In genomic region chr5:31219474-31219873, GRCm38 (mm10) we compare ENCODE assay signal across 9 mouse cellular contexts. TPM values are rescaled to one million over a fixed set of nuclear protein-coding genes. Genes with fewer than 3 reads are reported as not detected.
A peak's percentile ranks its signal among the peaks of the same experiment; 100 is the strongest.
DNase-seq lines count a peak whose midpoint lies in the region; ATAC-seq and TF ChIP-seq lines count a peak whose summit lies in the region.
"Had no signal": no experiment of that assay in that cellular context is flagged by ENCODE, and none has a peak within 500 bp of the region (broad histone marks: within the 10 kb centered on the region; RNA-seq: fewer than 3 reads in every experiment).

No protein-coding gene starts in this region.

- no peak for TF ChIP-seq CTCF in kidney, adult 2 months (conservative IDR thresholded peaks at IDR 0.05; ENCODE audit: insufficient read depth, insufficient read length, low read depth, low read length)

- no peaks in the 10 kb centered on the region for H3K4me1 ChIP-seq in kidney, adult 2 months (ENCODE audit: control insufficient read depth, insufficient read depth, low read length)
- peaks cover 9% of the 10 kb centered on the region for H3K4me1 ChIP-seq in hindbrain, embryonic 12.5 days
- H3K4me1 ChIP-seq in midbrain, embryonic 12.5 days, result peaks cover 16% of the 10 kb centered on the region

- WGBS in kidney, adult 2 months, result under 1% methylated on average over 11 of the region's 11 CpGs
- 2% methylated on average over 11 of the region's 11 CpGs for WGBS in hindbrain, embryonic 12.5 days
- 2% methylated on average over 11 of the region's 11 CpGs for WGBS in midbrain, embryonic 12.5 days

- no peaks in the 10 kb centered on the region for H3K36me3 ChIP-seq in kidney, adult 2 months (ENCODE audit: control insufficient read depth, insufficient read depth, low read length)
- H3K36me3 ChIP-seq in hindbrain, embryonic 12.5 days, result no peaks in the 10 kb centered on the region
- no peaks in the 10 kb centered on the region for H3K36me3 ChIP-seq in midbrain, embryonic 12.5 days

- DNase-seq in kidney, adult 2 months, result no peak
- no peak for DNase-seq in kidney, postnatal 36 days
- peak; percentile 35 for DNase-seq in Muller cell, postnatal 12 days (ENCODE audit: inconsistent ontology term)
- DNase-seq in embryo, embryonic 11 days, result no peak
- no peak for DNase-seq in urinary bladder, adult 2 months (ENCODE audit: low spot score)
- DNase-seq in right cerebral cortex, postnatal 4 days, result no peak

- no peaks in the 10 kb centered on the region for H3K27me3 ChIP-seq in kidney, adult 2 months (replicated peaks; ENCODE audit: control insufficient read depth, insufficient read depth, low read length)
- no peaks in the 10 kb centered on the region for H3K27me3 ChIP-seq in hindbrain, embryonic 12.5 days
- H3K27me3 ChIP-seq in midbrain, embryonic 12.5 days, result no peaks in the 10 kb centered on the region

- ATAC-seq in hindbrain, embryonic 12.5 days (ENCODE audit: low FRiP score), result no peak
- ATAC-seq in midbrain, embryonic 12.5 days (ENCODE audit: low FRiP score, low read depth), result no peak

- no peak for TF ChIP-seq POLR2A in kidney, adult 2 months (IDR thresholded peaks at IDR 0.05; ENCODE audit: low read depth, low read length)

- no peaks in the 10 kb centered on the region for H3K9me3 ChIP-seq in hindbrain, embryonic 12.5 days (replicated peaks)
- no peaks in the 10 kb centered on the region for H3K9me3 ChIP-seq in midbrain, embryonic 12.5 days

- peak overlapping the region; percentile 83 for H3K4me2 ChIP-seq in hindbrain, embryonic 12.5 days (replicated peaks)
- peak overlapping the region; percentile 83 for H3K4me2 ChIP-seq in midbrain, embryonic 12.5 days (replicated peaks)

- H3K4me3 ChIP-seq in kidney, adult 2 months (ENCODE audit: insufficient read depth, low read depth, low read length), result peak overlapping the region; percentile 93
- peak overlapping the region; percentile 97 for H3K4me3 ChIP-seq in hindbrain, embryonic 12.5 days
- H3K4me3 ChIP-seq in midbrain, embryonic 12.5 days, result peak overlapping the region; percentile 97

- H3K9ac ChIP-seq in hindbrain, embryonic 12.5 days, result peak overlapping the region; percentile 95
- H3K9ac ChIP-seq in midbrain, embryonic 12.5 days (replicated peaks), result peak overlapping the region; percentile 92

- H3K27ac ChIP-seq in kidney, adult 2 months (ENCODE audit: insufficient read depth, low read depth, low read length), result peak overlapping the region; percentile 3; the same call in 1 of the 2 replicates
- H3K27ac ChIP-seq in hindbrain, embryonic 12.5 days, result peak overlapping the region; percentile 96
- peak overlapping the region; percentile 95 for H3K27ac ChIP-seq in midbrain, embryonic 12.5 days (replicated peaks)

RNA-seq across cellular contexts. Expression of gene Ppm1g, which starts 1.0 kb away (rescaled TPM):
- 41.1 and 43.2 TPM in 2 replicates for polyA plus RNA-seq in kidney, adult 2 months (2012; rRNA removed)
- polyA plus RNA-seq in hindbrain, embryonic 12.5 days (2016; fragmentation: Nextera tagmentation; extraction: Ambion mirVana), result 149 TPM in 2 replicates
- polyA plus RNA-seq in midbrain, embryonic 12.5 days (2016; fragmentation: Nextera tagmentation; extraction: Ambion mirVana), result 163 and 167 TPM in 2 replicates
- 67.0 and 73.4 TPM in 2 replicates for polyA plus RNA-seq in urinary bladder, adult 2 months (2012; rRNA removed)

RNA-seq across cellular contexts. Expression of gene Zfp513, which starts 17.4 kb away (rescaled TPM):
- 22.9 and 29.8 TPM in 2 replicates for polyA plus RNA-seq in kidney, adult 2 months (2012; rRNA removed)
- 22.9 and 24.8 TPM in 2 replicates for polyA plus RNA-seq in hindbrain, embryonic 12.5 days (2016; fragmentation: Nextera tagmentation; extraction: Ambion mirVana)
- 22.0 and 25.2 TPM in 2 replicates for polyA plus RNA-seq in midbrain, embryonic 12.5 days (2016; fragmentation: Nextera tagmentation; extraction: Ambion mirVana)
- 29.3 and 37.0 TPM in 2 replicates for polyA plus RNA-seq in urinary bladder, adult 2 months (2012; rRNA removed)

RNA-seq across cellular contexts. Expression of gene Nrbp1, which starts 21.2 kb away (rescaled TPM):
- polyA plus RNA-seq in kidney, adult 2 months (2012; rRNA removed), result 126 and 130 TPM in 2 replicates
- polyA plus RNA-seq in hindbrain, embryonic 12.5 days (2016; fragmentation: Nextera tagmentation; extraction: Ambion mirVana), result 148 and 151 TPM in 2 replicates
- 144 and 151 TPM in 2 replicates for polyA plus RNA-seq in midbrain, embryonic 12.5 days (2016; fragmentation: Nextera tagmentation; extraction: Ambion mirVana)
- polyA plus RNA-seq in urinary bladder, adult 2 months (2012; rRNA removed), result 114 and 127 TPM in 2 replicates

RNA-seq across cellular contexts. Expression of gene Gm9970, which starts 21.6 kb away (rescaled TPM):
- polyA plus RNA-seq in kidney, adult 2 months (2012; rRNA removed), result 0.45 and 0.96 TPM in 2 replicates
- polyA plus RNA-seq in hindbrain, embryonic 12.5 days (2016; fragmentation: Nextera tagmentation; extraction: Ambion mirVana), result 0.57 and 0.94 TPM in 2 replicates
- polyA plus RNA-seq in midbrain, embryonic 12.5 days (2016; fragmentation: Nextera tagmentation; extraction: Ambion mirVana), result 0.63 and 0.71 TPM in 2 replicates
- polyA plus RNA-seq in urinary bladder, adult 2 months (2012; rRNA removed), result 0.28 and 0.37 TPM in 2 replicates
- polyA plus RNA-seq: frontal cortex, adult 2 months had no signal

RNA-seq across cellular contexts. Expression of gene Eif2b4, which starts 26.2 kb away (rescaled TPM):
- polyA plus RNA-seq in kidney, adult 2 months (2012; rRNA removed), result 54.1 and 61.0 TPM in 2 replicates
- 63.0 and 64.4 TPM in 2 replicates for polyA plus RNA-seq in hindbrain, embryonic 12.5 days (2016; fragmentation: Nextera tagmentation; extraction: Ambion mirVana)
- polyA plus RNA-seq in midbrain, embryonic 12.5 days (2016; fragmentation: Nextera tagmentation; extraction: Ambion mirVana), result 65.6 and 68.0 TPM in 2 replicates
- 33.2 and 39.1 TPM in 2 replicates for polyA plus RNA-seq in urinary bladder, adult 2 months (2012; rRNA removed)

Comparison
In these comparisons a context has a peak if more than half of its experiments do, and no peak if none do; other contexts are left out.
1. H3K27ac ChIP-seq: peak in every context shown above with its lines; median percentile 96 in hindbrain, embryonic 12.5 days; 95 in midbrain, embryonic 12.5 days; 3 in kidney, adult 2 months.